Mouse (Mus musculus): ENCODE measurements around the gene Bpifa6. TPM values are rescaled to one million over a fixed set of nuclear protein-coding genes. Genes with fewer than 3 reads are reported as not detected.
"Not testable (repeated sequence)": the region's sequence is repeated elsewhere in the genome, so short reads cannot be mapped to it uniquely, and the experiment has no call there.

The Bpifa6 gene
- total RNA-seq, 2 experiments from 2014 or later = not detected

DNA sequence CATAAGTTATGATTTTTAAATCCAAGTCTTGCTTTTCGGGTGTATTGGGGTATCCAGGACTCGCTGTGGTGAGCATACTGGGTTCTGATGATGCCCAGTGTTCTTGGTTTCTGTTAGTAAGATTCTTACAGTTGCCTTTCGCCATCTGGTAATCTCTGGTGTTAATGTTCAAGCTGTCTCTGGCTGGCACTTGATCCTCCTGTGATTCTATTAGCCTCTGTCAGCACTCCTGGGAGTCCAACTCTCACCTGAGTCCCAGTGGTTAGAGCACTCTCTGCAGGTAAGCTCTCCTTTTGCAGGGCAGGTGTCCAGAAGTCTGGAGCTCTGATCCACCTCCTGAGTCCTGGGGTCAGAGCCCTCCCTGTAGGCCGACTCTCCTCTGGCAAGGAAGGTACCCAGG lies 49.9 kb downstream of the Bpifa6 start:
- not testable (repeated sequence) for DNase-seq (ENCODE audit: low spot score in 2 of 2)

GRCm38 (mm10) chr2:154038932-154039331 lies 64.2 kb downstream of the Bpifa6 start:
- DNase-seq (ENCODE audit: low spot score in 2 of 2) = peak in 1 of 2 experiments; percentile 16

GRCm38 (mm10) chr2:154044743-154045142 lies 70.0 kb downstream of the Bpifa6 start:
- DNase-seq (ENCODE audit: low spot score in 2 of 2) = no peak

Other genes starting within 250 kb of the Bpifa6 start
- gene Mapre1, start 233.7 kb upstream of the Bpifa6 start, total RNA-seq (2021) = 100 to 1,000 TPM; 110 to 127 TPM
- under 1 TPM; 0.26 to 0.34 TPM for gene Efcab8, start 195.0 kb upstream of the Bpifa6 start, total RNA-seq (2021)
- not detected for gene Sun5, start 103.9 kb upstream of the Bpifa6 start, total RNA-seq (2021)
- gene Bpifb2, start 99.9 kb upstream of the Bpifa6 start, total RNA-seq (2021) = not detected
- not detected for gene Bpifb6, start 74.6 kb upstream of the Bpifa6 start, total RNA-seq (2021)
- not detected for gene Bpifb3, start 56.7 kb upstream of the Bpifa6 start, total RNA-seq (2021)
- gene Bpifb4, start 36.7 kb upstream of the Bpifa6 start, total RNA-seq (2021) = not detected
- not detected for gene Bpifa2, start 33.3 kb downstream of the Bpifa6 start, total RNA-seq (2021)
- not detected for gene Bpifa3, start 155.4 kb downstream of the Bpifa6 start, total RNA-seq (2021)
- gene Bpifa1, start 167.9 kb downstream of the Bpifa6 start, total RNA-seq (2021) = not detected
- not detected for gene Bpifa5, start 187.7 kb downstream of the Bpifa6 start, total RNA-seq (2021)
- gene Bpifb1, start 215.9 kb downstream of the Bpifa6 start, total RNA-seq (2021) = not detected
- gene Bpifb5, start 248.8 kb downstream of the Bpifa6 start, total RNA-seq (2021) = under 1 TPM; 0.17 to 0.21 TPM

Data from gastrocnemius, postnatal 4 days (tissue).